Mouse (Mus musculus): ENCODE results near the gene Gpat2.

Gene Gpat2

GRCm38 (mm10) chr2:127444055-127444789 is 19.2 kb downstream of the Gpat2 start, which contains the start of gene Fahd2a:
Fahd2a (minus strand) TSS chr2:127444565.
- DNase-seq (ENCODE audit: low read depth) = peak; percentile 91

DNA sequence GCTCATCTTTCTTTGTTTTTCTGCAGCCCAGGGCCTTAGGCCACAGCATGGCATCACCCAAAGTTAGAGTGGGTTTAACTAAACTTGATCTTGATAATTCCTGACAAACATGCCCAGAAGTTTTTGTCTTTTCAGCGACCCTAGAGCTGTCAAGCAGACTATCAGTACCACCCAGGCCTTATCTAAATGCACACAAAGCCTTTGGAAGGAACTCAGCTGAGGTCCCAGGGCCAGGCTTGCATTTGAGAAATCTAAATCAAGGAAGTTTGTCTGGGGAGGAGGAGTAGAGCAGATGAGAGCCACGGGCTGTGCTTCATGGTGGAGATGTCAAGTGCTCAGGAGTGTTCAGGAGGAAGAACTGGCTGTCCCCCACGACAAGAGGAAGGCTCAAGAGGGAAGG is 21.8 kb downstream of the Gpat2 start:
- no peak for DNase-seq (ENCODE audit: low read depth)

GRCm38 (mm10) chr2:127449691-127450090 is 24.7 kb downstream of the Gpat2 start:
- no peak for DNase-seq (ENCODE audit: low read depth)

GRCm38 (mm10) chr2:127451748-127452147 is 26.7 kb downstream of the Gpat2 start:
- no peak for DNase-seq (ENCODE audit: low read depth)

GRCm38 (mm10) chr2:127453141-127453540 is 28.1 kb downstream of the Gpat2 start:
- no peak for DNase-seq (ENCODE audit: low read depth)

GRCm38 (mm10) chr2:127453764-127454163 is 28.8 kb downstream of the Gpat2 start:
- peak; percentile 76 for DNase-seq (ENCODE audit: low read depth)

DNA sequence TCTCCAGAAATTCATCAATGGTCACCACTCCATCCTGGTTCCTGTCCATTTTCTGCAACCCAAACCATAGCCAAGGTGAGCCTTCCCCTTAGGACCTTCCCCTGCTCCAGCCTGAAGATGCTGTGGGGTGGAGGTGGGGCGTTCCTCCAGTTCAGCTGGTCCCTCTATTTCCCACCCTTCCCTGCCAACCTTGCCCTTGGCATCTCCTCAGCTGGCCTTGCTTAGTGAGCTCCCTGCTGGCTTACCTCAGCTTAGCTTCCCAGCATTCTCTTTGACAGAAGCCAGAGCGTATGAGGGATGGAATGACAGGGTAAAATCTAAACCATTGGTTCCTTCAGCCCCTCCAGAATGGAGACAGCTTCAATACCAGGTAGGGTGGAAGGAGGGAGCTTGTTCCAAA is 34.3 kb downstream of the Gpat2 start:
- no peak for DNase-seq (ENCODE audit: low read depth)

- no peak for DNase-seq (ENCODE audit: low read depth)
Observed at GRCm38 (mm10) chr2:127461351-127461750, 36.4 kb downstream of the Gpat2 start.

DNA sequence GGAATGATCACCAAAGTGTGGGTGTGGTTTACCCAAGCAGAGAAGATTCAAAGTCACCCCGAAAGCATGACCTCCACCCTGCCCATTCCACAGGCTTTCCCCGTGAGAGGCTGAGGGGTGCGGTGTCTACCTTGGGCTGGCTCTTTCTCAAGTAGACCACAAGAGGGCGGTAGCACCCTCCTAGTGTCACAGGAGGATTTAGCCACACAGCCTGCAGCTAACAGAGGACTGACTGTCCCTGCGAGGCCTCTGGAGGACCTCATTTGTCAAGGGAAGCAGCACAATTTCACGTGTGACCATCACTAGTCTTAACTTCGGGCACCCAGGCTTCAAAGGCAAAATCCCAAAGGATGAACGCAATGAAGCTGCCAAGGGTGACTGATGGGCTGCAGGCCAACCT is 37.3 kb downstream of the Gpat2 start:
- DNase-seq (ENCODE audit: low read depth) = peak; percentile 64

GRCm38 (mm10) chr2:127470183-127470582 is 45.2 kb downstream of the Gpat2 start:
- no peak for DNase-seq (ENCODE audit: low read depth)

- no peak for DNase-seq (ENCODE audit: low read depth)
Observed at GRCm38 (mm10) chr2:127470661-127471060, 45.7 kb downstream of the Gpat2 start.

- DNase-seq (ENCODE audit: low read depth) = no peak
Observed at GRCm38 (mm10) chr2:127471281-127471680, 46.3 kb downstream of the Gpat2 start.

DNA sequence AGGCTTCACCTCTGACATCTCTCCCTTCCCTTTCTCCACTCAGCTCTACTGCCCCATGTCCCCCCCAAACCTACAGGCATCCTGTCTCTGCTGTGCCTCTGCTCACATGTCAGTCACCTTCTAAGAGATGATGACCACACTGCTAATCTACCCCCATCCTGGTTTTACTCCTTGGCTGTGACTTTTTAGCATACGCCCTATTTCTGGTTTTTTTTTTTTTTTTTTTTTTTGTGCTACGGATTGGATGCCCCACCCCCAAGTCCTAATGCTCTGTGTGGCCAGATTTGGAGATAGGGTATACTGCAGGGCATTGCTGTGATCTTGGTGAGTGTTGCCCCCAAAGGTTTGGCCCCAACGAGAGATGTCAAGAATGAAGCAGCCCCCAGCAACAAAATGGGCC is 47.3 kb downstream of the Gpat2 start:
- DNase-seq (ENCODE audit: low read depth) = no peak

DNA sequence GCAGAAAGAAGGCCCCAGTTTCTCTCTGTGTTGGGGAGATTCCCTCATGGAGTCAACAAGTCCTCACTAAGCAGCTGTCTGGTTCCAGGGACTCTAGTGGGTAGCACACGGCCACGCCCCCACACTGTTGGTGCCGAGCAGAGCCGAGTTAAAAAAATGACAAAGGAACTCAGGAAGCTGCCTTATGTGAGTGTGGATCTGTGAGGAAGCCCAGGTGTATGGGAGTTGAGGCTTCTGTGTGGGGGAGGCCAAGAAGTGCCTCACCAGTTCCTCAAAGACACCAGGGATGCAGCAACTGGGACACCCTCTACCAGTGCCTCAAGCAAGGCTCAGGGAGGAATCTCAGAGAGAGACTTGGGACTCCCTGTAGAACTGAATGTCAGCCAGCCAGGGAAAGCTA is 54.2 kb downstream of the Gpat2 start:
- no peak for DNase-seq (ENCODE audit: low read depth)

DNA sequence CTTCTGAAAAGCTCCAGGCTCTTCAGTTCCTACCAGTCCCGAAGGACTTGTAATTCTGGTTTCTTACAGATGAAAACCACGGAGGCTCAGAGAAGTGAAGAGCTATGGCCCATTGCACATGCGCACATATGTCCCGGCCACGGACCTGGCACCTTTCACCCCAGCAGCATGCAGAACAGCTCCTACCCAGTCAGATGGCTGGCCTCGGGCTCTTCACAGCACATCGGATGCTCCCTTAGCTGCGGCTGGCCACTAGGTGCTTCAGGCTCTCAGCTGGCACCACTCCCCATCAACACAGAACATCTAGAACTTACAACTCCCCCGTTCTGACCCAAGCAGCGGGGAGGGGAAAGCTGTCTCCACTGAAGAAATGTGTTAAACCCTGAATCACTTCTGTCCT is 54.8 kb downstream of the Gpat2 start:
- no peak for DNase-seq (ENCODE audit: low read depth)

DNA sequence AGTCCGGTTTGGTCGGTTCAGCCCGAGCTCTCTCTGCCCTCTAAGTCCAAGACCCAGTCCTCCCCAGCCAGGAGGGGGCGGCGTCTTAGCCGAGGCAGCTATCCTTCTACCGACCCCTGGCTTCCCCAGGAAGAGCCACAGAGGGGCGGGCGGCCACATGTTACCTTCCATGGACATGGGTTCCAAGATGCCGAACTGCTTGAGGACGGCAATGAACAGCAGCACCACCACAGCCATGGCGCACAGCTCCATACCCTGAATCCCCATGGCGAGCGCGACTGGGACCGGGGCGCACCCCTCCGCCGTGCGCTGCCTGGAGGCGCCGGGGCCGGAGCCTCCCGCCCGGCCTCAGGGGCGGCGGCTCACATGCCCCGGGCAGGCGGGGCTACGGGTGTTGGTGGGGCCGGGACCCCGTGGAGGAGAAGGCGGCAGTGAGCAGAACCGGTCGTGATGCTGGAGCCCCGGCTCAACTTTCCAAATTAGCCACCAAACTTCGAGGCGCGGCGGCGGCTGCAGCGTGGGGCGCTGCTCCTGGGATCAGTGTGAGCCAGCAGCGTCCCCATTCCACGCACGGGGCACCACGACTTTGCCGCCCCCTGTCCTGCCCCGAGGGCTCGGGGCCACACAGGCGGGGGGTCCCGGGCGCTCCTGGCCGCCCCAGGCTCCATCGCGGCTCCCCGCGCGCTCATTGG is 57.0 kb downstream of the Gpat2 start:
- no peak for DNase-seq (ENCODE audit: low read depth)

- DNase-seq (ENCODE audit: low read depth) = no peak
Observed at GRCm38 (mm10) chr2:127482533-127482911, 57.5 kb downstream of the Gpat2 start.

- no peak for DNase-seq (ENCODE audit: low read depth)
Observed at GRCm38 (mm10) chr2:127483001-127483400, 58.0 kb downstream of the Gpat2 start.

DNA sequence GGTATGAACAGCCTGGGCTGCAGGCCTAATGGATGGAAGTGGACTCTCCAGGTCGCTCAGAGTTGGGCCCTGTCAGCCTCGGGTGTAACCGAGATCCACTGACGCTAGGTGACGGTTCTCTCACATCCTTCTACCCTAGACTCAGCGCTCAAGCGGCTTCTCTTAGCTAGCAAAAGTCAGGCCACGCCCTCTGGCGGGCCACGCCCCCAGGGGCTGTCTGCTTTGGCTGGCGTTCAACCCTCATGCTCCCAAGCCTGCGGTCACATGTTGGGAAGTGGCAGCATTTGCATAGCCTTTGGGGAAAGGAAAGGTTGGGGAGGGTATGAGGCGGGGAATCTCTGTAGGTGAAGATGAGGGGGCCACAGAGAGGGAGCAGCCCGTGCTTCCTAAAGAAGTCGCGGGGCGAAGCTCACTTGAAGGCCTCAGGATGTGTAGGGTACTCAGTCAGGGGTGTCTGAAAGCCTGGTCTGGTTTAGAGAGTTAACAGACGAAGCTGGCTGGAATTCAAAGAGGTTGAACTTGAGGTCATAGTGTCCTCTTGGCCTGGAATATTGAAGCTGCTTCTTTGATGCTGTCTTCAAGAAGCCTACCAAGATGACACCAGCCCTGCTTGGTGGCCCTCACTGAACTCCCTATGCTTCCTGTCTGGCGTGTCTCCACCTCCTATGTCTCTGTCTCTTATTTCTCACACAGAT is 59.6 kb downstream of the Gpat2 start:
- DNase-seq (ENCODE audit: low read depth) = no peak
